In the genomic region with DNA sequence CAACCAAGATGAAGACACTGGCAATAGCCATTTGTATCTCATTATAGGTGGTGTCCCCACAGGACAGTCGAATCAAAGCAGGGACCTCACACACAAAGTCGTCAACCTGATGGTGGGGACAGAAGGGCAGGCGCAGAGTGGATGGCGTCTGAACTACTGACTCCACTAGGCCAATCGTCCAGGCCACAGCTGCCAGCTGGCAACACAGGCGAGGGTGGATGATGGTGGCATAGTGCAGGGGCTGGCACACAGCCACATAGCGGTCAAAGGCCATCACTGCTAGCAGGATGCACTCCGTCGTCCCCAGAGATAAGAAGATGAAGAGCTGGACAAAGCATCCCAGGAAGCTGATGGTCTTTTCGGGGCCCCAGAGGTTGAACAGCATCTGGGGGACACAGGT, we compare ENCODE assay signal across 29 mouse cellular contexts. TPM values are rescaled to one million over a fixed set of nuclear protein-coding genes. Genes with fewer than 3 reads are reported as not detected.
DNase-seq lines count a peak whose midpoint lies in the region; ATAC-seq lines count a peak whose summit lies in the region.
"Had no signal": no experiment of that assay in that cellular context is flagged by ENCODE, and none has a peak within 500 bp of the region (broad histone marks: within the 10 kb centered on the region; RNA-seq: fewer than 3 reads in every experiment).

No protein-coding gene starts in this region.

- WGBS in limb, embryonic 11.5 days = 82% methylated on average over 10 of the region's 10 CpGs
- WGBS in limb, embryonic 10.5 days = 79% methylated on average over 10 of the region's 10 CpGs
- WGBS in midbrain, embryonic 13.5 days = 83% methylated on average over 10 of the region's 10 CpGs
- WGBS in midbrain, embryonic 11.5 days = 83% methylated on average over 10 of the region's 10 CpGs

- no peak overlapping the region for H3K9ac ChIP-seq in limb, embryonic 11.5 days (ENCODE audit: low read length)
- no peak overlapping the region for H3K9ac ChIP-seq in midbrain, embryonic 13.5 days (replicated peaks)
- H3K9ac ChIP-seq in midbrain, embryonic 11.5 days (ENCODE audit: low read length) = no peak overlapping the region
- H3K9ac ChIP-seq: embryonic facial prominence, embryonic 12.5 days; forebrain, embryonic 13.5 days; forebrain, embryonic 15.5 days had no signal

- no peaks in the 10 kb centered on the region for H3K4me1 ChIP-seq in limb, embryonic 11.5 days (ENCODE audit: control insufficient read depth, insufficient read depth, low read length)
- no peaks in the 10 kb centered on the region for H3K4me1 ChIP-seq in limb, embryonic 10.5 days
- no peaks in the 10 kb centered on the region for H3K4me1 ChIP-seq in midbrain, embryonic 13.5 days (replicated peaks)
- no peaks in the 10 kb centered on the region for H3K4me1 ChIP-seq in midbrain, embryonic 11.5 days (ENCODE audit: control insufficient read depth, insufficient read depth, low read length)
- H3K4me1 ChIP-seq: embryonic facial prominence, embryonic 10.5 days; embryonic facial prominence, embryonic 12.5 days; forebrain, embryonic 13.5 days; forebrain, embryonic 15.5 days had no signal

- no peak for ATAC-seq in limb, embryonic 11.5 days (ENCODE audit: insufficient number of reproducible peaks, low FRiP score, low TSS enrichment, low read depth)
- 0 out of 2 replicates have a peak, but pooled peaks have one; percentile 22 for ATAC-seq in midbrain, embryonic 13.5 days
- no peak for ATAC-seq in midbrain, embryonic 11.5 days (ENCODE audit: low FRiP score)
- ATAC-seq: activated CD4-positive, CD25-positive, alpha-beta regulatory T cell, adult 4 months; CD4-positive, CD25-positive, alpha-beta regulatory T cell, adult 4 months; forebrain, embryonic 13.5 days; forebrain, embryonic 15.5 days; Patski had no signal

- H3K27ac ChIP-seq in limb, embryonic 11.5 days (replicated peaks; ENCODE audit: low read depth, low read length) = no peak overlapping the region
- no peak overlapping the region for H3K27ac ChIP-seq in limb, embryonic 10.5 days
- no peak overlapping the region for H3K27ac ChIP-seq in midbrain, embryonic 13.5 days
- H3K27ac ChIP-seq in midbrain, embryonic 11.5 days (ENCODE audit: low read depth, low read length) = no peak overlapping the region
- H3K27ac ChIP-seq: embryonic facial prominence, embryonic 10.5 days; embryonic facial prominence, embryonic 12.5 days; forebrain, embryonic 13.5 days; forebrain, embryonic 15.5 days had no signal

- no peaks in the 10 kb centered on the region for H3K36me3 ChIP-seq in limb, embryonic 11.5 days (ENCODE audit: control insufficient read depth, insufficient read depth, low read length)
- no peaks in the 10 kb centered on the region for H3K36me3 ChIP-seq in limb, embryonic 10.5 days
- no peaks in the 10 kb centered on the region for H3K36me3 ChIP-seq in midbrain, embryonic 13.5 days
- H3K36me3 ChIP-seq in midbrain, embryonic 11.5 days (ENCODE audit: control insufficient read depth, insufficient read depth, low read length) = no peaks in the 10 kb centered on the region
- H3K36me3 ChIP-seq: embryonic facial prominence, embryonic 10.5 days; embryonic facial prominence, embryonic 12.5 days; forebrain, embryonic 15.5 days; G1E had no signal

- no peak overlapping the region for H3K4me3 ChIP-seq in limb, embryonic 11.5 days (ENCODE audit: low read depth, low read length)
- H3K4me3 ChIP-seq in limb, embryonic 10.5 days = no peak overlapping the region
- no peak overlapping the region for H3K4me3 ChIP-seq in midbrain, embryonic 13.5 days (replicated peaks)
- H3K4me3 ChIP-seq in midbrain, embryonic 11.5 days (ENCODE audit: low read depth, low read length) = no peak overlapping the region
- H3K4me3 ChIP-seq: embryonic facial prominence, embryonic 10.5 days; embryonic facial prominence, embryonic 12.5 days; forebrain, embryonic 13.5 days; forebrain, embryonic 15.5 days had no signal

- no peaks in the 10 kb centered on the region for H3K27me3 ChIP-seq in limb, embryonic 11.5 days (ENCODE audit: control insufficient read depth, insufficient read depth, low read length)
- H3K27me3 ChIP-seq in limb, embryonic 10.5 days (ENCODE audit: low read depth, poor library complexity, severe bottlenecking) = no peaks in the 10 kb centered on the region
- H3K27me3 ChIP-seq in midbrain, embryonic 13.5 days = no peaks in the 10 kb centered on the region
- H3K27me3 ChIP-seq in midbrain, embryonic 11.5 days (ENCODE audit: control insufficient read depth, insufficient read depth, low read length) = no peaks in the 10 kb centered on the region
- H3K27me3 ChIP-seq: CH12.LX; embryonic facial prominence, embryonic 12.5 days; forebrain, embryonic 15.5 days had no signal

- DNase-seq in cerebellum, postnatal 10 days = peak; percentile 63 to 71
- no peak for DNase-seq in cerebellum, adult 18-20 months
- DNase-seq in layer of hippocampus, postnatal 10 days (ENCODE audit: low spot score in 2 of 2) = peak; percentile 4 to 25
- no peak for DNase-seq in layer of hippocampus, postnatal 36 days
- DNase-seq in limb, embryonic 11.5 days (ENCODE audit: low spot score) = peak; percentile 18
- DNase-seq in limb, embryonic 10.5 days (ENCODE audit: low spot score) = no peak
- DNase-seq in midbrain, embryonic 11.5 days (ENCODE audit: low spot score, missing footprints) = no peak
- DNase-seq: adrenal gland, adult 8-10 months; adrenal gland, postnatal 14 days; adrenal gland, postnatal 36 days; B cell, adult 2 months; cerebellum, adult 11-12 months; cerebellum, adult 8-10 months; cerebellum, adult 9-11 months; cerebellum, postnatal 25 days had no signal

- H3K4me2 ChIP-seq in limb, embryonic 11.5 days (ENCODE audit: low read depth, severe bottlenecking) = no peak overlapping the region
- H3K4me2 ChIP-seq in midbrain, embryonic 13.5 days (replicated peaks) = no peak overlapping the region
- H3K4me2 ChIP-seq in midbrain, embryonic 11.5 days = no peak overlapping the region
- H3K4me2 ChIP-seq: embryonic facial prominence, embryonic 12.5 days; forebrain, embryonic 13.5 days; forebrain, embryonic 15.5 days had no signal

- H3K9me3 ChIP-seq in limb, embryonic 11.5 days (ENCODE audit: control insufficient read depth, low read length) = no peaks in the 10 kb centered on the region
- no peaks in the 10 kb centered on the region for H3K9me3 ChIP-seq in limb, embryonic 10.5 days (replicated peaks)
- H3K9me3 ChIP-seq in midbrain, embryonic 13.5 days = no peaks in the 10 kb centered on the region
- no peaks in the 10 kb centered on the region for H3K9me3 ChIP-seq in midbrain, embryonic 11.5 days (ENCODE audit: control insufficient read depth, low read length)
- H3K9me3 ChIP-seq: embryonic facial prominence, embryonic 10.5 days; embryonic facial prominence, embryonic 12.5 days; forebrain, embryonic 13.5 days; forebrain, embryonic 15.5 days; G1E had no signal

RNA-seq across cellular contexts. Expression of a gene that starts 2.8 kb away (rescaled TPM):
- not detected for total RNA-seq in layer of hippocampus, postnatal 10 days (2021)
- not detected for total RNA-seq in layer of hippocampus, postnatal 36 days (2021)
- polyA plus RNA-seq in limb, embryonic 11.5 days (2014; fragmentation: Nextera tagmentation; extraction: Ambion mirVana) = 0.09 TPM in 1 of 2 replicates, not detected in the other
- polyA plus RNA-seq in limb, embryonic 10.5 days (2016; fragmentation: Nextera tagmentation; extraction: Ambion mirVana) = 0.06 TPM in 1 of 2 replicates, not detected in the other
- not detected in 2 replicates for polyA plus RNA-seq in midbrain, embryonic 13.5 days (2015; fragmentation: Nextera tagmentation; extraction: Ambion mirVana)
- polyA plus RNA-seq in midbrain, embryonic 11.5 days (2014; fragmentation: Nextera tagmentation; extraction: Ambion mirVana) = not detected in 2 replicates
- total RNA-seq: adrenal gland, adult 18-20 months; adrenal gland, adult 8-10 months; adrenal gland, postnatal 14 days; adrenal gland, postnatal 36 days; CH12.LX had no signal
- polyA plus RNA-seq: cortical plate, adult 2 months; embryonic facial prominence, embryonic 10.5 days; embryonic facial prominence, embryonic 12.5 days; embryonic facial prominence, embryonic 14.5 days; forebrain, embryonic 11.5 days; forebrain, embryonic 15.5 days; G1E; Patski had no signal

RNA-seq across cellular contexts. Expression of a gene that starts 12.5 kb away (rescaled TPM):
- not detected for total RNA-seq in layer of hippocampus, postnatal 10 days (2021)
- total RNA-seq in layer of hippocampus, postnatal 36 days (2021) = not detected
- 0.14 TPM in 1 of 2 replicates, not detected in the other for polyA plus RNA-seq in limb, embryonic 11.5 days (2014; fragmentation: Nextera tagmentation; extraction: Ambion mirVana)
- polyA plus RNA-seq in limb, embryonic 10.5 days (2016; fragmentation: Nextera tagmentation; extraction: Ambion mirVana) = 0.05 TPM in 1 of 2 replicates, not detected in the other
- polyA plus RNA-seq in midbrain, embryonic 13.5 days (2015; fragmentation: Nextera tagmentation; extraction: Ambion mirVana) = not detected in 2 replicates
- polyA plus RNA-seq in midbrain, embryonic 11.5 days (2014; fragmentation: Nextera tagmentation; extraction: Ambion mirVana) = not detected in 2 replicates
- total RNA-seq: adrenal gland, adult 18-20 months; adrenal gland, adult 8-10 months; adrenal gland, postnatal 14 days; adrenal gland, postnatal 36 days; CH12.LX had no signal
- polyA plus RNA-seq: activated CD4-positive, CD25-positive, alpha-beta regulatory T cell, adult 4 months; CD4-positive, CD25-positive, alpha-beta regulatory T cell, adult 4 months; cortical plate, adult 2 months; embryonic facial prominence, embryonic 10.5 days; embryonic facial prominence, embryonic 12.5 days; forebrain, embryonic 13.5 days; forebrain, embryonic 15.5 days; G1E; Patski had no signal

RNA-seq across cellular contexts. Expression of a gene that starts 34.3 kb away (rescaled TPM):
- total RNA-seq in layer of hippocampus, postnatal 10 days (2021) = not detected
- not detected for total RNA-seq in layer of hippocampus, postnatal 36 days (2021)
- polyA plus RNA-seq in limb, embryonic 11.5 days (2014; fragmentation: Nextera tagmentation; extraction: Ambion mirVana) = not detected in 2 replicates
- polyA plus RNA-seq in limb, embryonic 10.5 days (2016; fragmentation: Nextera tagmentation; extraction: Ambion mirVana) = not detected in 2 replicates
- polyA plus RNA-seq in midbrain, embryonic 13.5 days (2015; fragmentation: Nextera tagmentation; extraction: Ambion mirVana) = not detected in 2 replicates
- polyA plus RNA-seq in midbrain, embryonic 11.5 days (2014; fragmentation: Nextera tagmentation; extraction: Ambion mirVana) = not detected in 2 replicates
- total RNA-seq: adrenal gland, adult 18-20 months; adrenal gland, adult 8-10 months; adrenal gland, postnatal 14 days; adrenal gland, postnatal 36 days; CH12.LX; G1E had no signal
- polyA plus RNA-seq: activated CD4-positive, CD25-positive, alpha-beta regulatory T cell, adult 4 months; CD4-positive, CD25-positive, alpha-beta regulatory T cell, adult 4 months; cortical plate, adult 2 months; embryonic facial prominence, embryonic 10.5 days; embryonic facial prominence, embryonic 12.5 days; embryonic facial prominence, embryonic 14.5 days; forebrain, embryonic 11.5 days; forebrain, embryonic 13.5 days; forebrain, embryonic 15.5 days; G1E; Patski had no signal

RNA-seq across cellular contexts. Expression of a gene that starts 39.8 kb away (rescaled TPM):
- total RNA-seq in layer of hippocampus, postnatal 10 days (2021) = 100 to 1,000 TPM; 594 to 649 TPM
- total RNA-seq in layer of hippocampus, postnatal 36 days (2021) = 100 to 1,000 TPM; 688 to 703 TPM
- 7.9 and 9.7 TPM in 2 replicates for polyA plus RNA-seq in limb, embryonic 11.5 days (2014; fragmentation: Nextera tagmentation; extraction: Ambion mirVana)
- polyA plus RNA-seq in limb, embryonic 10.5 days (2016; fragmentation: Nextera tagmentation; extraction: Ambion mirVana) = 6.6 and 9.0 TPM in 2 replicates
- 46.7 and 53.2 TPM in 2 replicates for polyA plus RNA-seq in midbrain, embryonic 13.5 days (2015; fragmentation: Nextera tagmentation; extraction: Ambion mirVana)
- 14.3 and 14.5 TPM in 2 replicates for polyA plus RNA-seq in midbrain, embryonic 11.5 days (2014; fragmentation: Nextera tagmentation; extraction: Ambion mirVana)

Comparison
In these comparisons a context has a peak if more than half of its experiments do, and no peak if none do; other contexts are left out.
1. DNase-seq: peak in cerebellum, postnatal 10 days (2 of 2), layer of hippocampus, postnatal 10 days (2 of 2) and limb, embryonic 11.5 days (single experiment); none in cerebellum, adult 18-20 months (0 of 2), layer of hippocampus, postnatal 36 days (0 of 2), limb, embryonic 10.5 days (single experiment) and midbrain, embryonic 11.5 days (single experiment).